Mouse (Mus musculus) ovary, adult 18-20 months (tissue): ENCODE measurements around the gene Tm4sf5.

Experiments
- DNase-seq: peaks from one replicate; pipeline ENCODE4 v3.0.0; 2022; ENCODE audit warnings: low spot score, mixed read lengths

Gene Tm4sf5

GRCm38 (mm10) chr11:70541415-70541814 is 36.4 kb downstream of the Tm4sf5 start:
- DNase-seq: no peak

- no peak for DNase-seq
These were observed 39.5 kb downstream of the Tm4sf5 start for GRCm38 (mm10) chr11:70544496-70544895.

GRCm38 (mm10) chr11:70551526-70551925 is 46.5 kb downstream of the Tm4sf5 start:
- no peak for DNase-seq

GRCm38 (mm10) chr11:70553940-70554339 is 48.9 kb downstream of the Tm4sf5 start:
- DNase-seq: no peak

GRCm38 (mm10) chr11:70557545-70557944 is 52.5 kb downstream of the Tm4sf5 start:
- no peak for DNase-seq
